Mouse (Mus musculus) midbrain, embryonic 16.5 days (tissue): Measurements from ENCODE around the gene Tex52. TPM values are rescaled to one million over a fixed set of nuclear protein-coding genes. Genes with fewer than 3 reads are reported as not detected.

ENCODE experiments used
- ATAC-seq: fragments of 200-750 bp; cut with Nextera tagmentation; 2 replicates; pipeline ENCODE4 v1.8.0; 2017; ENCODE audit warnings: moderate TSS enrichment
- H3K27ac ChIP-seq: fragments of 300-500 bp; sonication (generic); 2 replicates; pipeline ENCODE4 v1.5.1; 2014; ENCODE audit warnings: mild to moderate bottlenecking, low read length, mixed read lengths
- H3K27me3 ChIP-seq: fragments of 300-500 bp; sonication (generic); 2 replicates; pipeline ENCODE4 v1.6.1; 2014; ENCODE audit warnings: low read depth, low read length, mixed read lengths; ENCODE audit not compliant: control insufficient read depth, insufficient read depth
- H3K36me3 ChIP-seq: fragments of 300-500 bp; sonication (generic); 2 replicates; pipeline ENCODE4 v1.6.1; 2014; ENCODE audit warnings: mild to moderate bottlenecking, low read length, moderate library complexity, mixed read lengths; ENCODE audit not compliant: control insufficient read depth, insufficient read depth
- H3K4me1 ChIP-seq: fragments of 300-500 bp; sonication (generic); 2 replicates; pipeline ENCODE4 v1.6.1; 2014; ENCODE audit warnings: mild to moderate bottlenecking, low read length, mixed read lengths; ENCODE audit not compliant: control insufficient read depth, insufficient read depth
- H3K4me2 ChIP-seq: fragments of 300-500 bp; sonication (generic); 2 replicates; pipeline ENCODE4 v1.6.1; 2014; ENCODE audit warnings: mild to moderate bottlenecking, low read length, mixed read lengths
- H3K4me3 ChIP-seq: fragments of 300-500 bp; sonication (generic); 2 replicates; pipeline ENCODE4 v1.5.1; 2014; ENCODE audit warnings: low read depth, mild to moderate bottlenecking, low read length, moderate library complexity, mixed read lengths
- H3K9ac ChIP-seq: fragments of 300-500 bp; sonication (generic); 2 replicates; pipeline ENCODE4 v1.6.1; 2014; ENCODE audit warnings: low read depth, low read length, mixed read lengths
- H3K9me3 ChIP-seq: fragments of 300-500 bp; sonication (generic); replicated peaks from 2 replicates; pipeline ENCODE4 v1.6.1; 2014; ENCODE audit warnings: mild to moderate bottlenecking, low read length, mixed read lengths; ENCODE audit not compliant: control insufficient read depth, poor library complexity, severe bottlenecking
- WGBS: fragments of 180-500 bp; shearing (Covaris S2); extraction: QIAGEN DNeasy Blood & Tissue Kit; methylation state at CpG from one replicate; pipeline ENCODE4 v1.1.7; 2014; 5-methylcytosine and 5-hydroxymethylcytosine counted together
- polyA plus RNA-seq: library from polyadenylated mRNA; unstranded; fragments of >200 nt; fragmentation: Nextera tagmentation; extraction: Ambion mirVana; gene quantifications from 2 replicates; pipeline ENCODE4 v1.2.1, GENCODE M21; 2015

Tex52 gene
- polyA plus RNA-seq = 0.70 and 0.83 TPM in 2 replicates

DNA sequence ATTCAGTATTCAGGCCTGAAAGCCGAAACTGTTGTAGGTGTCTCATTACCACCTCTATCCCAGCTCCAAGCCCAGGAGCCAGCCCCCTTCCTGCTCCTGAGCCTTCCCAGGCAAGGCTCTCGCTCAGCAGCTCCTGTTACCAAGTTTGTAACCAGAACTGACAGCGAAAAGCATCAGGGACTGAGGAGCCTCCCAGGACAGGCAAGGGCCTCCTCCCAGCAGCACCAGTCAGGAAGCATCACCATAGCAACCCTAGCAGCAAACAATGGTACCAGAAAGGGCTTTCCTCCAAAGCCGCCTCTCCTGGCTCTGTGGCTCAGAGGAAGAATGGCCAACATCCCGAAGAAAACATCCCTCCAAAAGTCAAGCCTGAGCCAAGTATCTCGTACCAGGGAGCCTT, at the start of gene Tex52, which contains the start of gene Gm44596:
Tex52 (plus strand) TSS at position 265 of the 400 bp plus-strand sequence.
Gm44596 (plus strand) TSS at position 312 of the 400 bp plus-strand sequence.
- ATAC-seq = peak; percentile 81
- no peaks in the 10 kb centered on the region for H3K27me3 ChIP-seq
- peak within 1 kb of the TSS; percentile 7; the same call in 1 of the 2 replicates for H3K4me2 ChIP-seq
- H3K9me3 ChIP-seq = no peaks in the 10 kb centered on the region
- WGBS = 11% methylated on average over 6 of the region's 6 CpGs
- peaks cover 7% of the 10 kb centered on the region for H3K4me1 ChIP-seq
- H3K27ac ChIP-seq = peak within 1 kb of the TSS; percentile 9; the same call in 1 of the 2 replicates
- H3K4me3 ChIP-seq = no peak within 1 kb of the TSS
- H3K36me3 ChIP-seq = no peaks in the 10 kb centered on the region
- H3K9ac ChIP-seq = no peak within 1 kb of the TSS

GRCm38 (mm10) chr6:128334397-128335124, 40.7 kb upstream of the Tex52 start:
- Histone ChIP-seq H3K27ac (no peak overlapping the region), H3K4me2 (no peak overlapping the region), H3K36me3 (peaks cover 17% of the 10 kb centered on the region), H3K4me1 (0 out of 2 replicates have a peak, but pooled peaks cover 3% of the 10 kb centered on the region), H3K9me3 (no peaks in the 10 kb centered on the region; the same call in 1 of the 2 replicates), H3K9ac (no peak overlapping the region), H3K4me3 (no peak overlapping the region), H3K27me3 (no peaks in the 10 kb centered on the region)
- peak; percentile 82 for ATAC-seq
- 12% methylated on average over 12 of the region's 12 CpGs for WGBS

- 75% methylated on average over 7 of the region's 7 CpGs for WGBS
- ATAC-seq = no peak
Observed at GRCm38 (mm10) chr6:128337467-128337866, 37.8 kb upstream of the Tex52 start.

DNA sequence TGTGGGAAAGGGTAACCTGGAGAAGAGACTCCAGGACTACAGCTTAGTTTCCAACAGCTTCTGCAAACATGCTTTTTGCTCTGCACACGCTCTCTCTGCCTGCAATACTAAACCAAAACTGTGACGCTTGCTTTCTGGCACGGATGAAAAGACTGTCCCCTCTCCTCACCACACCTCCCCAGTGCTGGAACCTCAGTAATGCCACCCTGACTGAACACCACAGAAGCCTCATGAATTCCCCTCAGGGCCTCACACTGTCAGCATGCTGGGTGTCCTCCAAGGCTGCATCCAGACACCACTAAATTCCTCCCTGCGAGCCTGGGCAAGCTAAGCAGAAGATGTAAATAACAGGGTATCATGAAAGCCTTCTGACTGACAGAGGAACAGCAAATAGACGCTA, 36.4 kb upstream of the Tex52 start:
- no peak for ATAC-seq
- Histone ChIP-seq H3K4me1 (0 out of 2 replicates have a peak, but pooled peaks cover 3% of the 10 kb centered on the region), H3K27me3 (no peaks in the 10 kb centered on the region), H3K9me3 (no peaks in the 10 kb centered on the region), H3K27ac (no peak overlapping the region), H3K4me3 (no peak overlapping the region), H3K9ac (no peak overlapping the region), H3K36me3 (peaks cover 3% of the 10 kb centered on the region), H3K4me2 (no peak overlapping the region)
- 50% methylated on average over 5 of the region's 5 CpGs for WGBS

More at GRCm38 (mm10) chr6:128337467-128337866, 37.8 kb upstream of the Tex52 start:
- Histone ChIP-seq H3K4me1 (0 out of 2 replicates have a peak, but pooled peaks cover 3% of the 10 kb centered on the region), H3K9ac (no peak overlapping the region), H3K9me3 (no peaks in the 10 kb centered on the region), H3K36me3 (peaks cover 6% of the 10 kb centered on the region), H3K4me3 (no peak overlapping the region), H3K4me2 (no peak overlapping the region), H3K27me3 (no peaks in the 10 kb centered on the region), H3K27ac (no peak overlapping the region)

DNA sequence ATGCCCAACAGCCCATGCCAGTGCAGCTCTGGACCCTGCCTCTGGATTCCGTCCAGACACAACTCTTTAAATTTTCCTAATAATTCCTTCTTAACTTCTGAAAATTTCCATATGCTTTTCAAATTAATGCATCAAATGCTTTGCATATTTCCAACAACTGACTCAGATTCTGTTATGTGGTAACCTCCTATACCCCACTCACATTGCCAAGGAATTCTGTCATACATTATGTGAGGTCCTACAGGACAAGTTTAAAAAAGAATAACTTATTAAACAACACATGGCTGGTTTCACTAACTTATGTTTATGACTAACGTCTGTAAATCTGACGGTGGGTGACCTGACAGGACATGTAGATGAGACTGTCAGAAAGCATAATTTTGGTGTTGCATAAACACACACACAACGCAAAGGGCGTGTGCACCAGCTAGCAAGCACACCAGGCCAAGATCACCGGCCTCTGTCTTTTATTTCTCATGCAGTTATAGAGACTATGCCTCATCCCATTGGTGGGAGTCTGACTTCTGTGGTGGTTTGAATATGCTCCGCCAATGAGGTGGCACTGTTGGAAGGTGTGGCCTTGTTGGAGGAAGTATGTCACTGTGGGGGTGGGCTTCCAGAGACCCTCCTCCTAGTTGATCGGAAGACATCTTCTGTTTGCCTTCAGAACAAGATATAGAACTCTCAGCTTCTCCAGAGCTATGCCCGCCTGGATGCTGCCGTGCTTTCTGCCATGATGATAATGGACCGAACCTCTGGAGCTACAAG, 33.1 kb upstream of the Tex52 start:
- ATAC-seq = no peak
- H3K9me3 ChIP-seq = no peaks in the 10 kb centered on the region
- no peak overlapping the region for H3K4me2 ChIP-seq
- 97% methylated on average over 11 of the region's 11 CpGs for WGBS
- no peaks in the 10 kb centered on the region for H3K27me3 ChIP-seq
- no peak overlapping the region for H3K4me3 ChIP-seq
- no peaks in the 10 kb centered on the region for H3K4me1 ChIP-seq
- no peak overlapping the region for H3K27ac ChIP-seq
- H3K9ac ChIP-seq = no peak overlapping the region
- no peaks in the 10 kb centered on the region; the same call in 1 of the 2 replicates for H3K36me3 ChIP-seq

DNA sequence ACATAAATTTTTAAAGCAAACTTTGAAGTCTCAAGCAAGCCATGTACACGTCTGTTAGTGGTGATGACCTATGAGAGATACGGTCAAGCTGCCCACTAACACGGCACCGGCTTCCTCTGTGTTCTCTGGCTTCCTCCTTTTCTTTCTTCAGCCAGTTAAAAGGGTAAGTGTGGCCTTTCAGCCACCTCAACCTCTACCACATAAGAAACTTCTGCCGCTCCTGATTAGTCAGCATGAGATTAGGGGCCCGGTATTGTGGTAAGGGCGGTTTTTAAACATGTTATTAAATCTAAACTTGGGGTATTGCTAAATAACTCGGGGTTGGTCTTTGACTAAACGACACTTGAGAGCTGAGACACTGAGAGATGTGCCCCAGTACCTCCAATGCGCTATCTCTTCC, 29.6 kb upstream of the Tex52 start:
- Histone ChIP-seq H3K9ac (no peak overlapping the region), H3K27me3 (no peaks in the 10 kb centered on the region), H3K9me3 (no peaks in the 10 kb centered on the region), H3K4me3 (no peak overlapping the region), H3K4me1 (no peaks in the 10 kb centered on the region), H3K27ac (no peak overlapping the region), H3K4me2 (no peak overlapping the region), H3K36me3 (no peaks in the 10 kb centered on the region)
- no peak for ATAC-seq
- 94% methylated on average over 10 of the region's 10 CpGs for WGBS

DNA sequence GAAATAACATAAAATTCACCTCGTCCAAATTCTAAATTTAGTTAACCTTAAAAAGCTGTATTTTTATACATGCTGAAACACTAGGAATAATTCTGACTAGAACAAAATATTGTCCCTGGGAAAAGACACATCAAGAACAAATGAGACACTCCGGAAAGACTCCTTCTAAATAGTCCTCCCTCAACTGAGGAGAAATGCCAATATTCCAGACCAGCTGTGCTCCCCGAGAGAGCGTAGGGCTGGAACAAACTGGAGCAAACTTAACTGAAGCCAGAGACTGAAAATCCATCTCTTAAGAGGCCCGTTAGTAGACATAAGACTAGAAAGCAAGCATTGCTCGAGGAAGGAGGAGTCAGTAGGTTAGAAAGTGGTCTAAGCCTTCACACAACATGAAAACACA, 28.5 kb upstream of the Tex52 start:
- Histone ChIP-seq H3K4me1 (no peaks in the 10 kb centered on the region), H3K36me3 (peaks cover 2% of the 10 kb centered on the region; the same call in 1 of the 2 replicates), H3K4me2 (no peak overlapping the region), H3K27ac (no peak overlapping the region), H3K9ac (no peak overlapping the region), H3K27me3 (no peaks in the 10 kb centered on the region), H3K9me3 (no peaks in the 10 kb centered on the region), H3K4me3 (no peak overlapping the region)
- 95% methylated on average over 6 of the region's 6 CpGs for WGBS
- ATAC-seq = no peak

GRCm38 (mm10) chr6:128349711-128350110, 25.5 kb upstream of the Tex52 start:
- 48% methylated on average over 7 of the region's 7 CpGs for WGBS
- Histone ChIP-seq H3K4me1 (peaks cover 8% of the 10 kb centered on the region), H3K9ac (no peak overlapping the region), H3K4me3 (no peak overlapping the region), H3K4me2 (no peak overlapping the region), H3K9me3 (no peaks in the 10 kb centered on the region), H3K27ac (no peak overlapping the region), H3K36me3 (peaks cover 5% of the 10 kb centered on the region; the same call in 1 of the 2 replicates), H3K27me3 (no peaks in the 10 kb centered on the region)
- ATAC-seq = no peak

GRCm38 (mm10) chr6:128354140-128354539, 21.1 kb upstream of the Tex52 start:
- Histone ChIP-seq H3K4me3 (no peak overlapping the region), H3K9ac (no peak overlapping the region), H3K9me3 (no peaks in the 10 kb centered on the region), H3K4me2 (peak overlapping the region; percentile 59), H3K27me3 (no peaks in the 10 kb centered on the region), H3K27ac (no peak overlapping the region), H3K36me3 (peaks cover 7% of the 10 kb centered on the region; the same call in 1 of the 2 replicates), H3K4me1 (peaks cover 9% of the 10 kb centered on the region)
- WGBS = 35% methylated on average over 3 of the region's 3 CpGs
- no peak for ATAC-seq
